Mouse (Mus musculus): ENCODE measurements around the gene Gm136. TPM values are rescaled to one million over a fixed set of nuclear protein-coding genes. Genes with fewer than 3 reads are reported as not detected.

Gm136 gene
- total RNA-seq, 2 experiments from 2014 or later, result not detected

DNA sequence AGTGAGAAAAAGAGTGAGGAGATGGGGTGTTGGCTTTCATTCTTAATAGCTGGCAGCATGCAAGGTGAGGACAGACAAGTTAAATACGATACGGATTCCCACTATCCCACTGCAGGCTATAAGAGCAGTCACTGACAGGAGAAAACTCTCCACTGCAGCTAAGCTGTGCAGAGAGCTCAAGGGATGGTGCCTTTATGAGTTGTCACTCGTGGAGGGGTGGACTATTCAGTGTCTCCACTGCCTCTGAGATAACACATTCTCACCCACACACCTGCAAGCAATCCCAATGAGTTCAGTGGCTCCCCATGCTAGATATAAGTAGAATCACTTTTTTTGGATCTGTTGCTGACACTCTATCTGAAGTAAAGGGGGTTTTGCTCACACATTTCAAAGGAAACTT lies 47.9 kb downstream of the Gm136 start:
- no peak for DNase-seq

DNA sequence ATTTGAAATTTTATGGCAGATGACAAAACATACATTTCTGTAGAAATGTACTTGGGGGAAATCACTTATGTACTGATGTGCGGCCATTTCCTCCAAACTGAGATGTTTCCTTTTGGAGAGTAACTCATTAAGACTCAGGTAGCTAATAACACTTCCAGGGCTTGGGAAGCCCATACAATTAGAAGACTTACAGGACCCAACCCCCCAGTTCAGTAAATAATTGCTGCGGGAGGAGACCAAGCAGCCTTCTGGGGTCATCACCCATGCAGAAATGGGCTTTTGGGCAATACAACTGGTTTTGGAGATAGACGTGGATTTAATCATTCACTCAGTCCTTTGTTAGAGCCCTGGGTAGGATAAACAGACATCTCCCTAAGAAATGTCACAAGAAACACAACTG lies 48.8 kb downstream of the Gm136 start:
- DNase-seq, result no peak

DNA sequence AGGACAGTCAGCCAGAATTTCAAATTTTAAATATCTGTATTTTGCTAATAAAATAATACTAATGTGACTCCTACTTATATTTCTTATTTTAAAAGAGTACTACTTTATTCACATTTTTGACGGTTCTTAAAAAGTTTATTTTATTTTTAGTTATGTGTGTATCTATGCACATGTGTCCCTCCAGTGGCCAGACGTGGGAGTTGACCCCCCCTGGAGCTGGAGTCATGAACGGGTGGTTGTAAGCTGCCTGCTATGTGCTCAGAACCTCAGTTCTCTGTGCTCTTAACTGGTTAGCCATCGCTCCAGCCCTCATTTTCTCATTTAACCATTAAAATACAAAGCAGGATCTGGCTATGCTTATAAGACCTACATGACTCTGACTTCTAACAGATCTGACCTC lies 53.0 kb downstream of the Gm136 start:
- DNase-seq, result no peak

DNA sequence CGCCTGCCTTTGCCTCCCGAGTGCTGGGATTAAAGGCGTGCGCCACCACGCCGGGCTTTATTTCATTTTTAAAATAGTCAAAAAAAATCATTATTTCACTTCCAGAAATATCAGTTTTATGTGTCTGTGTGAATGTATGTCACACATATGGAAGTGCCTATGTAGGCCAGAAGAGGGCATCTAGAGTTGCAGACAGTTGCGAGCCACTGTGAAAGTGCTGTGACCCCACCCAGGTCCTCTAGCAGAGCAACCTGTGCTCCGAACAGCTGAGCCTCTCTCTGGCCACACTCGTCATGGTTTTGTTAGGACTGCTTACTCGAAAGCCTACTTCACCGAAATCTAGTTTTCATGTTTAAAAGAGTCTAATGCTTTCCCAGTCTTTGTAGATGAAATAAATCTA lies 53.8 kb downstream of the Gm136 start:
- no peak for DNase-seq

DNA sequence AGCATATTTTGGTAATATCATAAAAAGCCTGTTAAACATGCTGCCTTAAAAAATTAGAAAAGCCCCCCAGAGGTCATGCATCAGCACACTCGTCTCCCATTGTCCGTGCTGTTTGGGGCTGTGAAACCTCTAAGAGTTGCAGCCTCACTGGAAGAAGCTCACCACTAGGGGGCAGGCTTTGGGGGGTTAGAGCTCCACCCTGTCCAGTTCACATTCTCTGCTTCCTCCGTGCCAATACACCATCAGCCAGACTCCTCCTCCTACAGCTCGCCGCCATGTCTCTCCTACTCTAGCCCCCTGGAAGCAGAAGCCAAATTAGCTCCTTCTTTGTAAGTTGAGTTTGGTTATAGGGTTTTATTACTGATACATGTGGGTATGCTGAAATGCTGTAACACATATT lies 54.5 kb downstream of the Gm136 start:
- peak; percentile 73 for DNase-seq

Other genes starting within 250 kb of the Gm136 start
- 10 to 100 TPM; 62.5 to 64.4 TPM for gene Akirin2, start 205.3 kb downstream of the Gm136 start, total RNA-seq (2021)
- gene Orc3, start 141.3 kb downstream of the Gm136 start, total RNA-seq (2021), result 10 to 100 TPM; 47.8 to 52.3 TPM
- 10 to 100 TPM; 30.1 to 33.6 TPM for gene Rars2, start 141.3 kb downstream of the Gm136 start, total RNA-seq (2021)
- gene Slc35a1, start 68.8 kb downstream of the Gm136 start, total RNA-seq (2021), result 10 to 100 TPM; 23.3 to 23.5 TPM
- gene Cfap206, start 26.1 kb downstream of the Gm136 start, total RNA-seq (2021), result under 1 TPM; 0.29 to 0.54 TPM
- gene Smim8, start 22.2 kb upstream of the Gm136 start, total RNA-seq (2021), result 10 to 100 TPM; 35.5 to 38.4 TPM
- 10 to 100 TPM; 23.4 to 24.6 TPM for gene Zfp292, start 126.7 kb upstream of the Gm136 start, total RNA-seq (2021)
- gene Cga, start 137.5 kb upstream of the Gm136 start, total RNA-seq (2021), result not detected

Data from heart, postnatal 4 days (tissue).